Mouse (Mus musculus): Measurements from ENCODE around the gene Sec14l3.

- TF ChIP-seq CTCF (IDR thresholded peaks at IDR 0.05; ENCODE audit: control insufficient read depth, insufficient read depth, insufficient read length) (no peak), USF1 (IDR thresholded peaks at IDR 0.05; ENCODE audit: low read depth) (no peak), MAX (IDR thresholded peaks at IDR 0.05) (no peak), FOSL1 (IDR thresholded peaks at IDR 0.05; ENCODE audit: insufficient read depth, low read length, poor library complexity, severe bottlenecking) (no peak)
Observed at GRCm38 (mm10) chr11:4041123-4041625, 23.5 kb upstream of the Sec14l3 start.

Data from C2C12 (cell line).